Mouse (Mus musculus) liver, embryonic 16.5 days (tissue): ENCODE data around the gene Zbtb9. TPM values are rescaled to one million over a fixed set of nuclear protein-coding genes. Genes with fewer than 3 reads are reported as not detected.

Source experiments
- ATAC-seq: fragments of 200-750 bp; cut with Nextera tagmentation; 2 replicates; pipeline ENCODE4 v1.8.0; 2017; ENCODE audit warnings: low read depth, mild to moderate bottlenecking, moderate number of reproducible peaks, moderate library complexity
- H3K27ac ChIP-seq: fragments of 300-500 bp; sonication (generic); 2 replicates; pipeline ENCODE4 v1.5.1; 2014; ENCODE audit warnings: mild to moderate bottlenecking, low read length
- H3K27me3 ChIP-seq: fragments of 300-500 bp; sonication (generic); 2 replicates; pipeline ENCODE4 v1.6.1; 2014; ENCODE audit warnings: low read depth, low read length, mixed read lengths; ENCODE audit not compliant: control insufficient read depth, insufficient read depth
- H3K36me3 ChIP-seq: fragments of 300-500 bp; sonication (generic); 2 replicates; pipeline ENCODE4 v1.6.1; 2014; ENCODE audit warnings: mild to moderate bottlenecking; ENCODE audit not compliant: control insufficient read depth, insufficient read depth
- H3K4me1 ChIP-seq: fragments of 300-500 bp; sonication (generic); 2 replicates; pipeline ENCODE4 v1.6.1; 2014; ENCODE audit warnings: low read depth, low read length, mixed read lengths; ENCODE audit not compliant: control insufficient read depth
- H3K4me2 ChIP-seq: fragments of 300-500 bp; sonication (generic); 2 replicates; pipeline ENCODE4 v1.6.1; 2014; ENCODE audit warnings: low read depth, low read length, mixed read lengths
- H3K4me3 ChIP-seq: fragments of 300-500 bp; sonication (generic); 2 replicates; pipeline ENCODE4 v1.5.1; 2014; ENCODE audit warnings: low read depth, mild to moderate bottlenecking, low read length
- H3K9ac ChIP-seq: fragments of 300-500 bp; sonication (generic); 2 replicates; pipeline ENCODE4 v1.6.1; 2014; ENCODE audit warnings: low read depth, low read length
- H3K9me3 ChIP-seq: fragments of 300-500 bp; sonication (generic); replicated peaks from 2 replicates; pipeline ENCODE4 v1.6.1; 2016; ENCODE audit warnings: low read length; ENCODE audit not compliant: control insufficient read depth
- WGBS: fragments of 180-500 bp; shearing (Covaris S2); extraction: QIAGEN DNeasy Blood & Tissue Kit; methylation state at CpG from one replicate; pipeline ENCODE4 v1.1.7; 2014; ENCODE audit not compliant: insufficient replicate concordance; 5-methylcytosine and 5-hydroxymethylcytosine counted together
- polyA plus RNA-seq: library from polyadenylated mRNA; unstranded; fragments of >200 nt; fragmentation: Nextera tagmentation; extraction: Ambion mirVana; gene quantifications from 2 replicates; pipeline ENCODE4 v1.2.1, GENCODE M21; 2015

Gene Zbtb9
- polyA plus RNA-seq, 1 experiment from 2014 or later, result 5.0 TPM

GRCm38 (mm10) chr17:27025326-27025902 is 52.4 kb downstream of the Zbtb9 start:
- Histone ChIP-seq H3K4me1 (peaks cover 33% of the 10 kb centered on the region), H3K27ac (peak overlapping the region; percentile 3; the same call in 1 of the 2 replicates), H3K9ac (no peak overlapping the region), H3K36me3 (peaks cover 10% of the 10 kb centered on the region), H3K4me3 (no peak overlapping the region), H3K9me3 (no peaks in the 10 kb centered on the region), H3K27me3 (no peaks in the 10 kb centered on the region), H3K4me2 (no peak overlapping the region)
- ATAC-seq, result no peak
- WGBS, result 73% methylated on average over 17 of the region's 17 CpGs

- WGBS, result 83% methylated on average over 3 of the region's 3 CpGs
- H3K4me3 ChIP-seq, result no peak overlapping the region
- no peak overlapping the region for H3K9ac ChIP-seq
- H3K27ac ChIP-seq, result no peak overlapping the region
- peaks cover 10% of the 10 kb centered on the region for H3K36me3 ChIP-seq
- no peaks in the 10 kb centered on the region for H3K9me3 ChIP-seq
- ATAC-seq, result no peak
- H3K27me3 ChIP-seq, result no peaks in the 10 kb centered on the region
- peaks cover 33% of the 10 kb centered on the region for H3K4me1 ChIP-seq
- H3K4me2 ChIP-seq, result no peak overlapping the region
Measured at GRCm38 (mm10) chr17:27025951-27026350, 53.0 kb downstream of the Zbtb9 start.

GRCm38 (mm10) chr17:27027460-27028283 is 54.7 kb downstream of the Zbtb9 start:
- WGBS, result 7% methylated on average over 12 of the region's 12 CpGs
- Histone ChIP-seq H3K27me3 (no peaks in the 10 kb centered on the region), H3K27ac (peak overlapping the region; percentile 79), H3K4me1 (peaks cover 37% of the 10 kb centered on the region), H3K4me3 (peak overlapping the region; percentile 74), H3K4me2 (peak overlapping the region; percentile 84), H3K36me3 (no peaks in the 10 kb centered on the region), H3K9ac (peak overlapping the region; percentile 79), H3K9me3 (no peaks in the 10 kb centered on the region)
- ATAC-seq, result peak; percentile 43; the same call in 1 of the 2 replicates

GRCm38 (mm10) chr17:27028284-27028795 is 55.4 kb downstream of the Zbtb9 start:
- Histone ChIP-seq H3K9me3 (no peaks in the 10 kb centered on the region), H3K27me3 (no peaks in the 10 kb centered on the region), H3K27ac (peak overlapping the region; percentile 79), H3K4me2 (peak overlapping the region; percentile 84), H3K4me3 (peak overlapping the region; percentile 74), H3K36me3 (no peaks in the 10 kb centered on the region), H3K9ac (peak overlapping the region; percentile 79), H3K4me1 (peaks cover 36% of the 10 kb centered on the region)
- WGBS, result under 1% methylated on average over 19 of the region's 19 CpGs
- ATAC-seq, result peak; percentile 82

GRCm38 (mm10) chr17:27028909-27029308 is 55.9 kb downstream of the Zbtb9 start, which contains the start of gene Bak1:
TSS of gene Bak1 (minus strand) at chr17:27029009.
- Histone ChIP-seq H3K4me3 (peak within 1 kb of the TSS; percentile 74), H3K9ac (peak within 1 kb of the TSS; percentile 79), H3K27ac (peak within 1 kb of the TSS; percentile 79), H3K36me3 (no peaks in the 10 kb centered on the region), H3K27me3 (no peaks in the 10 kb centered on the region), H3K4me2 (peak within 1 kb of the TSS; percentile 84), H3K4me1 (peaks cover 34% of the 10 kb centered on the region), H3K9me3 (no peaks in the 10 kb centered on the region)
- WGBS, result 92% methylated on average over 1 of the region's 4 CpGs
- ATAC-seq, result no peak

GRCm38 (mm10) chr17:27029431-27029830 is 56.5 kb downstream of the Zbtb9 start:
- Histone ChIP-seq H3K36me3 (no peaks in the 10 kb centered on the region), H3K4me2 (no peak overlapping the region), H3K4me1 (peaks cover 34% of the 10 kb centered on the region), H3K4me3 (no peak overlapping the region), H3K9me3 (no peaks in the 10 kb centered on the region), H3K27me3 (no peaks in the 10 kb centered on the region), H3K9ac (no peak overlapping the region), H3K27ac (no peak overlapping the region)
- 66% methylated on average over 14 of the region's 14 CpGs for WGBS
- no peak for ATAC-seq

- no peak overlapping the region for H3K4me2 ChIP-seq
- WGBS, result 72% methylated on average over 4 of the region's 4 CpGs
Measured at GRCm38 (mm10) chr17:27030896-27031295, 57.9 kb downstream of the Zbtb9 start.

GRCm38 (mm10) chr17:27032328-27032727 is 59.4 kb downstream of the Zbtb9 start:
- no peaks in the 10 kb centered on the region for H3K36me3 ChIP-seq
- 42% methylated on average over 7 of the region's 7 CpGs for WGBS
- no peak for ATAC-seq
- no peak overlapping the region for H3K4me3 ChIP-seq
- H3K9me3 ChIP-seq, result no peaks in the 10 kb centered on the region
- no peaks in the 10 kb centered on the region for H3K27me3 ChIP-seq
- no peak overlapping the region for H3K9ac ChIP-seq
- H3K4me1 ChIP-seq, result peaks cover 22% of the 10 kb centered on the region
- no peak overlapping the region for H3K27ac ChIP-seq
- H3K4me2 ChIP-seq, result peak overlapping the region; percentile 30

More at GRCm38 (mm10) chr17:27030896-27031295, 57.9 kb downstream of the Zbtb9 start:
- Histone ChIP-seq H3K4me1 (peaks cover 34% of the 10 kb centered on the region), H3K36me3 (no peaks in the 10 kb centered on the region), H3K27me3 (no peaks in the 10 kb centered on the region), H3K4me3 (no peak overlapping the region), H3K9ac (no peak overlapping the region), H3K9me3 (no peaks in the 10 kb centered on the region), H3K27ac (no peak overlapping the region)
- no peak for ATAC-seq

- Histone ChIP-seq H3K27me3 (no peaks in the 10 kb centered on the region), H3K9ac (no peak overlapping the region), H3K9me3 (no peaks in the 10 kb centered on the region), H3K4me2 (peak overlapping the region; percentile 30), H3K27ac (no peak overlapping the region), H3K4me3 (no peak overlapping the region), H3K4me1 (peaks cover 16% of the 10 kb centered on the region), H3K36me3 (no peaks in the 10 kb centered on the region)
- no peak for ATAC-seq
- WGBS, result 1% methylated on average over 14 of the region's 14 CpGs
Measured at GRCm38 (mm10) chr17:27032869-27033268, 59.9 kb downstream of the Zbtb9 start.
